Mouse (Mus musculus) limb, embryonic 12.5 days (tissue): Measurements from ENCODE around the gene 1700003F12Rik. TPM values are rescaled to one million over a fixed set of nuclear protein-coding genes. Genes with fewer than 3 reads are reported as not detected.

Experiments used
- ATAC-seq: fragments of 200-750 bp; cut with Nextera tagmentation; 2 replicates; pipeline ENCODE4 v1.8.0; 2017; ENCODE audit warnings: low read depth, moderate TSS enrichment; ENCODE audit not compliant: insufficient number of reproducible peaks, insufficient read depth, low FRiP score, low TSS enrichment
- H3K27ac ChIP-seq: fragments of 300-500 bp; sonication (generic); 2 replicates; pipeline ENCODE4 v1.5.1; 2016; ENCODE audit warnings: mild to moderate bottlenecking, moderate library complexity
- H3K27me3 ChIP-seq: fragments of 300-500 bp; sonication (generic); 2 replicates; pipeline ENCODE4 v1.6.1; 2016; ENCODE audit warnings: mild to moderate bottlenecking, moderate library complexity
- H3K36me3 ChIP-seq: fragments of 300-500 bp; sonication (generic); 2 replicates; pipeline ENCODE4 v1.6.1; 2016; ENCODE audit warnings: mild to moderate bottlenecking, moderate library complexity
- H3K4me1 ChIP-seq: fragments of 300-500 bp; sonication (generic); replicated peaks from 2 replicates; pipeline ENCODE4 v1.6.1; 2016
- H3K4me2 ChIP-seq: fragments of 300-500 bp; sonication (generic); 2 replicates; pipeline ENCODE4 v1.6.1; 2016; ENCODE audit warnings: mild to moderate bottlenecking, moderate library complexity
- H3K4me3 ChIP-seq: fragments of 300-500 bp; sonication (generic); replicated peaks from 2 replicates; pipeline ENCODE4 v1.5.1; 2016; ENCODE audit warnings: mild to moderate bottlenecking
- H3K9ac ChIP-seq: fragments of 300-500 bp; sonication (generic); replicated peaks from 2 replicates; pipeline ENCODE4 v1.6.1; 2016; ENCODE audit warnings: mild to moderate bottlenecking, moderate library complexity
- H3K9me3 ChIP-seq: fragments of 300-500 bp; sonication (generic); 2 replicates; pipeline ENCODE4 v1.6.1; 2016; ENCODE audit warnings: mild to moderate bottlenecking, moderate library complexity
- WGBS: fragments of 180-500 bp; shearing (Covaris S2); methylation state at CpG from one replicate; pipeline ENCODE4 v1.1.7; 2016; 5-methylcytosine and 5-hydroxymethylcytosine counted together
- polyA plus RNA-seq: library from polyadenylated mRNA; unstranded; fragments of >200 nt; fragmentation: Nextera tagmentation; extraction: Ambion mirVana; gene quantifications from 2 replicates; pipeline ENCODE4 v1.2.1, GENCODE M21; 2016

Gene 1700003F12Rik
- polyA plus RNA-seq = 1.1 and 1.3 TPM in 2 replicates

- Histone ChIP-seq H3K27ac (no peak within 1 kb of the TSS), H3K4me3 (no peak within 1 kb of the TSS), H3K27me3 (peaks cover 26% of the 10 kb centered on the region), H3K9me3 (no peaks in the 10 kb centered on the region), H3K36me3 (no peaks in the 10 kb centered on the region), H3K4me1 (peaks cover 10% of the 10 kb centered on the region), H3K4me2 (no peak within 1 kb of the TSS), H3K9ac (no peak within 1 kb of the TSS)
- 93% methylated on average over 10 of the region's 10 CpGs for WGBS
- no peak for ATAC-seq
Measured at GRCm38 (mm10) chr2:154546711-154547110, at the start of gene 1700003F12Rik. Gene 1700003F12Rik, plus strand, starts transcription at chr2:154547085.

- WGBS = 68% methylated on average over 5 of the region's 5 CpGs
- Histone ChIP-seq H3K4me1 (peaks cover 4% of the 10 kb centered on the region; the same call in 1 of the 2 replicates), H3K4me2 (no peak overlapping the region), H3K9me3 (no peaks in the 10 kb centered on the region), H3K9ac (no peak overlapping the region), H3K27ac (no peak overlapping the region), H3K36me3 (peaks cover 23% of the 10 kb centered on the region), H3K4me3 (no peak overlapping the region), H3K27me3 (no peaks in the 10 kb centered on the region)
- ATAC-seq = no peak
Measured at GRCm38 (mm10) chr2:154498571-154498970, 48.3 kb upstream of the 1700003F12Rik start.

- Histone ChIP-seq H3K36me3 (peaks cover 36% of the 10 kb centered on the region), H3K9ac (no peak overlapping the region), H3K27ac (no peak overlapping the region), H3K4me3 (no peak overlapping the region), H3K27me3 (no peaks in the 10 kb centered on the region), H3K4me2 (no peak overlapping the region), H3K4me1 (peaks cover 4% of the 10 kb centered on the region; the same call in 1 of the 2 replicates), H3K9me3 (no peaks in the 10 kb centered on the region)
- WGBS = 98% methylated on average over 2 of the region's 2 CpGs
- ATAC-seq = no peak
Measured at GRCm38 (mm10) chr2:154499717-154500247, 47.1 kb upstream of the 1700003F12Rik start.

DNA sequence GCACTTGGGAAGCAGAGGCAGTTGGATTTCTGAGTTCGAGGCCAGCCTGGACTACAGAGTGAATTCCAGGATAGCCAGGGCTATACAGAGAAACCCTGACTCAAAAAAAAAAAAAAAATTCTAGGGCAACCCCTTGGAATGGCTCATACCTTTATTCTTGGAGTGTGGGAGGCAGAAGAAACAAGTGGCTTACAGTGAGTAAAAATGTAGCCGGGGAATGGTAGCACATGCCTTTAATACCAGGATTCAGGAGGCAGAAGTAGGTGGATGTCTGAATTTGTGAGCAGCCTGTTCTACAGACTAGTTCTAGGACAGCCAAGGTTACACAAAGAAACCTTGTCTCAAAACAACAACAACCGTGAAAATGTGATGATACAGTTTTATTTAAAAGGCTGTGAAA is 46.1 kb upstream of the 1700003F12Rik start:
- Histone ChIP-seq H3K9me3 (no peaks in the 10 kb centered on the region), H3K4me1 (peaks cover 4% of the 10 kb centered on the region; the same call in 1 of the 2 replicates), H3K4me2 (no peak overlapping the region), H3K4me3 (no peak overlapping the region), H3K9ac (no peak overlapping the region), H3K36me3 (peaks cover 43% of the 10 kb centered on the region), H3K27me3 (no peaks in the 10 kb centered on the region), H3K27ac (no peak overlapping the region)
- ATAC-seq = no peak
- whole genome bisulfite sequencing = 91% methylated on average over 3 of the region's 3 CpGs

DNA sequence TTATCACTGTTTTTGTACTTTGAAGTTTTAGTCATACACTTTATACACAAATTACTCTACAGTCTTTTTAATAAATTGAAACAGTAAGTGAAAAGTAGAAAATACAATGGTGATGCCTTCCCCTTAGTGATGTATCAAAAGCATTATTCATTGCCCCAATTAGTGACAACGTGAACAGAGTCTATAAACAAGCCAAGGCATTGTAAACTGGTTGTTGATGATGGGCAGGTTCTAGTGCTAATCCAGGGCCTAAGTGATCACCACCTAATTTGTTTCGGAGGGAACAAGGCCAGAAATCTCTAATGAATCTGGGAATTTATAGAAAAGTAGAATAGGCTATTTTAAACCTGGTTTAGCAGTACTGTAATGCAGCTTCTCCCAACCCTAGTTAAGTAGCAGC is 39.8 kb upstream of the 1700003F12Rik start:
- H3K36me3 ChIP-seq = peaks cover 82% of the 10 kb centered on the region
- ATAC-seq = no peak
- WGBS = 34% methylated on average over 2 of the region's 2 CpGs

GRCm38 (mm10) chr2:154507566-154508283 is 39.2 kb upstream of the 1700003F12Rik start:
- Histone ChIP-seq H3K27me3 (no peaks in the 10 kb centered on the region), H3K9ac (no peak overlapping the region), H3K4me2 (no peak overlapping the region), H3K4me3 (no peak overlapping the region), H3K9me3 (no peaks in the 10 kb centered on the region), H3K4me1 (no peaks in the 10 kb centered on the region), H3K27ac (no peak overlapping the region), H3K36me3 (peaks cover 89% of the 10 kb centered on the region)
- WGBS = 76% methylated on average over 9 of the region's 9 CpGs
- ATAC-seq = no peak

More for the DNA sequence above, 39.8 kb upstream of the 1700003F12Rik start:
- Histone ChIP-seq H3K27ac (no peak overlapping the region), H3K27me3 (no peaks in the 10 kb centered on the region), H3K4me3 (no peak overlapping the region), H3K9ac (no peak overlapping the region), H3K4me1 (peaks cover 3% of the 10 kb centered on the region; the same call in 1 of the 2 replicates), H3K9me3 (no peaks in the 10 kb centered on the region), H3K4me2 (no peak overlapping the region)

- Histone ChIP-seq H3K36me3 (peaks cover 86% of the 10 kb centered on the region), H3K4me2 (no peak overlapping the region), H3K4me3 (no peak overlapping the region), H3K9me3 (no peaks in the 10 kb centered on the region), H3K27me3 (no peaks in the 10 kb centered on the region), H3K9ac (no peak overlapping the region), H3K4me1 (no peaks in the 10 kb centered on the region), H3K27ac (no peak overlapping the region)
- WGBS = 91% methylated on average over 4 of the region's 4 CpGs
- ATAC-seq = no peak
Measured at GRCm38 (mm10) chr2:154508450-154508849, 38.4 kb upstream of the 1700003F12Rik start.

DNA sequence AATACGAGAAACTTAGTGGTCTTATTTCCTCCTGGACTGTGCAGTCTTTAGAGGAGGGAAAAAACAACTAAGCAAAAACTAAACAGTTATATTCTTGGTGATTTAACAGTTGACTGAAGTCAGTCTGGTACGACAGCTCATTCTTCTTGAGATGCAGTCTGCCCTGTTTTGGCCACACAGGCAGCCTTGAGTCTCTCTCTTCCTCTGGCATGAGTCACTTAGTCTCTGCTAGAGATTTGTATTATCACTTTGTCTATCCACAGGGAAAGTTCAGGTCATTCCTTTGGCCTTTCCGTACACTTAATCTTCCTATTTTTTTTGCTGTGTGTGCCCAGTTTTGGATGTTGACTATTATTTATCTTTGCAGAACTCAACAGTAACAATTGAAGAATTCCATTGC is 36.7 kb upstream of the 1700003F12Rik start:
- ATAC-seq = no peak
- Histone ChIP-seq H3K9ac (no peak overlapping the region), H3K36me3 (peaks cover 79% of the 10 kb centered on the region), H3K27ac (no peak overlapping the region), H3K4me1 (no peaks in the 10 kb centered on the region), H3K9me3 (no peaks in the 10 kb centered on the region), H3K4me3 (no peak overlapping the region), H3K4me2 (no peak overlapping the region), H3K27me3 (no peaks in the 10 kb centered on the region)
- WGBS = 97% methylated on average over 3 of the region's 3 CpGs

DNA sequence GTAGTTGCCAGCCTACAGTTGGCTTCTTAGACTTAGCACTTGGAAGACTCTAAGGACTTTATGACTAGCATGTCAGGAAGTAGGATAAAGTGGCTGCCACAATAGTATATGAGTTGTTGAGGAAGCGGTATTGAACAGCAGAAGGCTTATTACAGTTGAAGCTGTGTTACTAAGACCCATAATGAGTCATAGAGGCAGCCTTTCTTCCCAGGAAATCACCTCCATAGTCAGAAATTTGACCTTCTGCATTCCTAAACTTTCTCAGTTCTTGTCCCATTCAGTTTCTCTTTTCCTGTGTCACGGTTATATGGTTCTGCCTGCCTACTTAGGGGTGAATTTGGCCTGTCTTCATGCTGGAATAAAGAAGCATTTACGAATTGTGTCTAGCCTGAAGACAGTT is 29.9 kb upstream of the 1700003F12Rik start:
- peaks cover 69% of the 10 kb centered on the region for H3K36me3 ChIP-seq

DNA sequence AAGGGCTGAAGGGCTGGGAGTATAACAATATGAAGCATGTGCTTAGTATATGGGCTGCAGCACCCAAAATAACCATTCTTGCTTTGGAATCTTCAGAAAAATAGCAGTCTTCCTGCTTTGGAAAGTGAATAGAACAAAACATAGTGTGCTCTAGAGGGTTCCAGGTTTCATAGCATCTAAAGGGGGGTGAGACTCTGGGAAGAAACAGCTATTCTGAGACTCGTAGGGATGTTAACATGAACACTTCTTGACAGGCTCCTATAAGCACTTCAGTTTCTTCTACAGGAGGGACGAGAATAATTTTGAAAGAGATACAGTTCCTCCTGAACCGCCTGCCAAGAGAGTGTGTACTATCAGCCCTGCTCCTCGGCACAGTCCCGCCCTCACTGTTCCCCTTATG is 29.5 kb upstream of the 1700003F12Rik start:
- no peak for ATAC-seq
- Histone ChIP-seq H3K27ac (no peak overlapping the region), H3K27me3 (no peaks in the 10 kb centered on the region), H3K36me3 (peaks cover 68% of the 10 kb centered on the region), H3K4me3 (no peak overlapping the region), H3K9ac (no peak overlapping the region), H3K4me2 (no peak overlapping the region), H3K4me1 (no peaks in the 10 kb centered on the region), H3K9me3 (no peaks in the 10 kb centered on the region)
- 94% methylated on average over 5 of the region's 5 CpGs for WGBS

More for the DNA sequence above, 29.9 kb upstream of the 1700003F12Rik start:
- H3K4me1 ChIP-seq = no peaks in the 10 kb centered on the region
- H3K9ac ChIP-seq = no peak overlapping the region
- no peak overlapping the region for H3K27ac ChIP-seq
- no peaks in the 10 kb centered on the region for H3K27me3 ChIP-seq
- no peaks in the 10 kb centered on the region for H3K9me3 ChIP-seq
- no peak overlapping the region for H3K4me3 ChIP-seq
- no peak for ATAC-seq
- no peak overlapping the region for H3K4me2 ChIP-seq
- WGBS = 93% methylated on average over 3 of the region's 3 CpGs

GRCm38 (mm10) chr2:154521449-154521848 is 25.4 kb upstream of the 1700003F12Rik start:
- Histone ChIP-seq H3K9me3 (no peaks in the 10 kb centered on the region), H3K4me3 (no peak overlapping the region), H3K27ac (no peak overlapping the region), H3K4me1 (no peaks in the 10 kb centered on the region), H3K4me2 (no peak overlapping the region), H3K36me3 (peaks cover 77% of the 10 kb centered on the region), H3K27me3 (no peaks in the 10 kb centered on the region), H3K9ac (no peak overlapping the region)
- ATAC-seq = no peak
